Mouse (Mus musculus) liver, postnatal 0 days (tissue): Measurements from ENCODE around the gene Fhad1.

ENCODE experiments used
- CTCF ChIP-seq: sonication (generic); IDR thresholded peaks from 2 replicates; pipeline ENCODE4 v1.5.1; 2016; ENCODE audit warnings: antibody characterized with exemption, low read depth
- EP300 ChIP-seq: IDR thresholded peaks from 2 replicates; pipeline ENCODE4 v1.6.1; 2016; ENCODE audit warnings: antibody characterized with exemption, low read depth, mild to moderate bottlenecking

- TF ChIP-seq CTCF (no peak), EP300 (no peak)
These were observed 21.4 kb downstream of the Fhad1 start for GRCm38 (mm10) chr4:141993347-141994061.
